Mouse (Mus musculus) liver, embryonic 15.5 days (tissue): ENCODE measurements around the gene Clstn1. TPM values are rescaled to one million over a fixed set of nuclear protein-coding genes. Genes with fewer than 3 reads are reported as not detected.

Source experiments
- ATAC-seq: fragments of 200-750 bp; cut with Nextera tagmentation; 2 replicates; pipeline ENCODE4 v1.8.0; 2017; ENCODE audit warnings: moderate number of reproducible peaks, mild to moderate bottlenecking, moderate library complexity; ENCODE audit not compliant: insufficient read depth
- H3K27ac ChIP-seq: fragments of 300-500 bp; sonication (generic); replicated peaks from 2 replicates; pipeline ENCODE4 v1.5.1; 2015; ENCODE audit warnings: mild to moderate bottlenecking, inconsistent platforms
- H3K27me3 ChIP-seq: fragments of 300-500 bp; sonication (generic); 2 replicates; pipeline ENCODE4 v1.6.1; 2015; ENCODE audit warnings: mild to moderate bottlenecking, inconsistent platforms
- H3K36me3 ChIP-seq: fragments of 300-500 bp; sonication (generic); replicated peaks from 2 replicates; pipeline ENCODE4 v1.6.1; 2015; ENCODE audit warnings: moderate library complexity, mild to moderate bottlenecking, inconsistent platforms
- H3K4me1 ChIP-seq: fragments of 300-500 bp; sonication (generic); replicated peaks from 2 replicates; pipeline ENCODE4 v1.6.1; 2015; ENCODE audit warnings: inconsistent platforms
- H3K4me2 ChIP-seq: fragments of 300-500 bp; sonication (generic); 2 replicates; pipeline ENCODE4 v1.6.1; 2015; ENCODE audit warnings: moderate library complexity, mild to moderate bottlenecking, inconsistent platforms
- H3K4me3 ChIP-seq: fragments of 300-500 bp; sonication (generic); replicated peaks from 2 replicates; pipeline ENCODE4 v1.5.1; 2015; ENCODE audit warnings: mild to moderate bottlenecking, inconsistent platforms
- H3K9ac ChIP-seq: fragments of 300-500 bp; sonication (generic); 2 replicates; pipeline ENCODE4 v1.6.1; 2015; ENCODE audit warnings: moderate library complexity, mild to moderate bottlenecking, inconsistent platforms
- H3K9me3 ChIP-seq: fragments of 300-500 bp; sonication (generic); replicated peaks from 2 replicates; pipeline ENCODE4 v1.6.1; 2016; ENCODE audit warnings: inconsistent platforms
- WGBS: fragments of 180-500 bp; shearing (Covaris S2); methylation state at CpG from one replicate; pipeline ENCODE4 v1.1.7; 2015; ENCODE audit warnings: mixed read lengths; ENCODE audit not compliant: insufficient replicate concordance; 5-methylcytosine and 5-hydroxymethylcytosine counted together
- polyA plus RNA-seq: library from polyadenylated mRNA; unstranded; fragments of >200 nt; fragmentation: Nextera tagmentation; extraction: Ambion mirVana; gene quantifications from 2 replicates; pipeline ENCODE4 v1.2.1, GENCODE M21; 2015

Gene Clstn1
- polyA plus RNA-seq, 1 experiment from 2014 or later, result 2.0 TPM

DNA sequence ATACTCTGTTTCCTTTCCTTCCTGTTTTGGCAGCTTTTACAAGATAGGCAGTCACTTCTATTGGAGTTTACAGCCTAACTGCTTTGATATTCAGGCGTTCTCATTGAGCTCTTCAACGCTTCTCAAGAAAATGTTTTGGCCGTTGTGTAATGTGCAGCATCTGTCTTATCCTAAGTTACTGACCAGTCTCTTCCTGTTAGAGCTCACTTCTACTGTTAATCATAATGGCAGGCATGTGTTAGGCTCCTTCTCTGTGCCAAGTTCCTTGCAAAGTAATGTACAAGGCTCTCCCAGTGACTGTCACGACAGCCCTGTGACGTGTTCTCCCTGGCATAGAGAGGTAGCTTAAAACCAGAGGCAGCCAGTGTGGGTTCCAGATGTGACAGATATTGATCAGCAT, 34.6 kb upstream of the Clstn1 start:
- no peak overlapping the region for H3K9ac ChIP-seq
- 58% methylated on average over 5 of the region's 5 CpGs for WGBS
- H3K4me1 ChIP-seq, result no peaks in the 10 kb centered on the region; the same call in 1 of the 2 replicates
- ATAC-seq, result no peak
- H3K27ac ChIP-seq, result no peak overlapping the region
- H3K9me3 ChIP-seq, result no peaks in the 10 kb centered on the region
- H3K36me3 ChIP-seq, result no peaks in the 10 kb centered on the region
- H3K4me3 ChIP-seq, result no peak overlapping the region
- no peak overlapping the region for H3K4me2 ChIP-seq
- no peaks in the 10 kb centered on the region for H3K27me3 ChIP-seq

DNA sequence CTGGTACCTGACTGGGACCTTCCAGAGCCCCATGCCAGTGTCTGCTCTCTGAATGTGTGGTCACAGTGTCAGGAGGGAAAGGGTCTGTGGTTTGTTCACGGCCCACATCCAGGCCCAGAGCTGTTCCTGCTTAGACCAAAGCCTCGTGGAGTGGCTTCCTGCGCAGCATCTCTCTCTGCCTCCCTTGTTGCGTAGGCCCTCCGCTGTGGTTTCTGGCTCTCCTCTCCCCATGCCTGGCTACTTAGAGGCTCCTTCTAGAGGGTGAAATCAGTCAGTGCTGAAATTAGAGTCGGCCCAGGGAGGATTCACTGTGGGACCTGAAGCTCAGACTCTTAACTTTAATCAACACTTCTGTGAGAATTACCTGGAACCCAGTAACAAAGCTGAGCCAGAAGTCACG, 32.4 kb upstream of the Clstn1 start:
- no peak overlapping the region for H3K27ac ChIP-seq
- H3K4me1 ChIP-seq, result no peaks in the 10 kb centered on the region
- no peak overlapping the region for H3K4me3 ChIP-seq
- 46% methylated on average over 7 of the region's 7 CpGs for WGBS
- ATAC-seq, result no peak
- H3K27me3 ChIP-seq, result no peaks in the 10 kb centered on the region
- H3K4me2 ChIP-seq, result no peak overlapping the region
- H3K9ac ChIP-seq, result no peak overlapping the region
- no peaks in the 10 kb centered on the region for H3K36me3 ChIP-seq
- H3K9me3 ChIP-seq, result no peaks in the 10 kb centered on the region

DNA sequence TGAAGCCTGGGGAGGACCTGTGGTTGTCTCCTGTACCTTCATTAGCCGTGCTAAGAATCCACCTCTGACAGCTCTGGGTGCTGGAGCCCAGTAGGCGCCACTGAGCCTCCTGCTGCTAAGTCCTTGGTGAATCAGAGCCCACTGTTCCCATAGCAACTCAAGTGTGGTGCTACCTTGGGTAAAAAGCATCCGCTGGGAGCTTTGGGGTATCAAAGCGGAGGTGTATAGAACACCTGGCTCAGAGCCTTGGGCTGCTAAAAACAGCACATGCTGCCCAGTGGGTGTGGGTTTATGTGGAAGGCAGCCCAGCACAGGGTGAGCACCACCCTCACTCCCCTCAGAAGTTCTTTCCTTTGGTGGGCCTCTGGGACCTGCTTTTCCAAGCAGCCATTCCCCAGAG, 30.2 kb upstream of the Clstn1 start:
- WGBS, result 65% methylated on average over 4 of the region's 4 CpGs
- H3K27ac ChIP-seq, result no peak overlapping the region
- no peaks in the 10 kb centered on the region for H3K9me3 ChIP-seq

DNA sequence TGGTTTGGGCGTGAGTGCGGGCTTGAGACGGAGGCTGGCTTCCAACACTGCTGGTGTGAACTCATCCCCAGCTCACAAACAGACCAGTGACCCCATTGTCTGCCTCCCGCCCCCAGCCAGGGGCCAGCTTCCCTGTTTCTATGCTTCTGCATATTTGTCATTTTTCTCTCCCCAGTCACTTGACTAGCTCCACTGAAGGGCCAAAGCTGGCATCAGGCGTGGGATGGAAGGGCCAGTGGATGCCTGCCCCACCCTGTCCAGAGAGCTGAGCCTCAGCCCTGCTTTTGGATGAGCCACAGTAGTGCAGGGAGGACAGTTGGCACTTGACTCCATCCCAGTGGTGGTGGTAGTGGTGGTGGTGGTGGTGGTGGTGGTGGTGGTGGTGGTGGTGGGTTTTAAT, 28.4 kb upstream of the Clstn1 start:
- Histone ChIP-seq H3K4me3 (no peak overlapping the region), H3K4me2 (no peak overlapping the region), H3K27ac (no peak overlapping the region), H3K36me3 (no peaks in the 10 kb centered on the region), H3K9ac (no peak overlapping the region), H3K27me3 (no peaks in the 10 kb centered on the region), H3K4me1 (no peaks in the 10 kb centered on the region; the same call in 1 of the 2 replicates), H3K9me3 (no peaks in the 10 kb centered on the region)
- ATAC-seq, result no peak
- WGBS, result 68% methylated on average over 5 of the region's 5 CpGs

More for the DNA sequence above, 30.2 kb upstream of the Clstn1 start:
- H3K4me3 ChIP-seq, result no peak overlapping the region
- ATAC-seq, result no peak
- H3K36me3 ChIP-seq, result no peaks in the 10 kb centered on the region
- H3K9ac ChIP-seq, result no peak overlapping the region
- H3K4me2 ChIP-seq, result no peak overlapping the region
- no peaks in the 10 kb centered on the region for H3K4me1 ChIP-seq
- no peaks in the 10 kb centered on the region for H3K27me3 ChIP-seq

DNA sequence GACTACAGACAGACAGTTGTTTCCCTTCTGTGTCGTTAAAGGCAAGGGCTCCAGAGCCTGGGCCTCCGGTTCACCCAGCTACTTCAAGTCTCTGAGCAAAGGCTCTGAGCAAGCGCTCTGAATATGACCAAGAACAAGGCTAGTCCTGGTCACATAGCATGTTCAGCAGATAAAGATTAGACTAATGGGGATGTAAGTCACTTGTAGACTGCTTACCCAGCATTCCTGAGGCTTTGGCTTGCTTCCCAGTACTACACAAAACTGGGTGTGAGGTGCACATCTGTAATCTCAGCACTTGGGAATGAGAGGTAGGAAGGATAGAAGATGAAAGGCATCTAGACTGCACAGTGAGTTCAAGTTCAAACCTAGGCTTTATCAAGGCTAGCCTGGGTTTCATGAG, 27.9 kb upstream of the Clstn1 start:
- Histone ChIP-seq H3K9me3 (no peaks in the 10 kb centered on the region), H3K36me3 (no peaks in the 10 kb centered on the region), H3K4me2 (no peak overlapping the region), H3K4me1 (no peaks in the 10 kb centered on the region; the same call in 1 of the 2 replicates), H3K4me3 (no peak overlapping the region), H3K9ac (no peak overlapping the region), H3K27ac (no peak overlapping the region), H3K27me3 (no peaks in the 10 kb centered on the region)
- no peak for ATAC-seq
- 62% methylated on average over 3 of the region's 3 CpGs for WGBS

DNA sequence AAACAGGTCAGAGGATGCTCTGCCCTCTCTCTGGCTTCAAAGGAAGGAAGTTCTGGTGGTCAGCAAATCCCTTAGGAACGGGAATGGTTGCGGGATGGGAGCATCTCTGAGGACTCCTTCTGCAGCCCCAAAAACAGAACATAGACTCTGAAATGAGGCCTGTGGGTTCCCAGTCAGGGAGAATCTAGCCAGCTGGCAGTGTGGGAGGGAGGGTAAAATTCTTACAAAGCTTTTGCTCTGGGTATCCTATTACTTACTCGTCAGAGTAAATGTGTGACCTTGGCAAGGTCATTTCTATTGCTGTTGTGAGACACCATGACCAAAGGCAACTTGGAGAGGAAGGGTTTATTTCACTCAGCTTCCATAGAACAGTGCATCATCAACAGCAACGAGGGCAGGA, 24.9 kb upstream of the Clstn1 start:
- H3K27ac ChIP-seq, result no peak overlapping the region
- no peak overlapping the region for H3K4me3 ChIP-seq
- H3K9me3 ChIP-seq, result no peaks in the 10 kb centered on the region
- no peak overlapping the region for H3K9ac ChIP-seq
- no peaks in the 10 kb centered on the region for H3K27me3 ChIP-seq
- no peaks in the 10 kb centered on the region for H3K36me3 ChIP-seq
- no peaks in the 10 kb centered on the region; the same call in 1 of the 2 replicates for H3K4me1 ChIP-seq
- no peak overlapping the region for H3K4me2 ChIP-seq
- no peak for ATAC-seq
- WGBS, result 57% methylated on average over 4 of the region's 4 CpGs

DNA sequence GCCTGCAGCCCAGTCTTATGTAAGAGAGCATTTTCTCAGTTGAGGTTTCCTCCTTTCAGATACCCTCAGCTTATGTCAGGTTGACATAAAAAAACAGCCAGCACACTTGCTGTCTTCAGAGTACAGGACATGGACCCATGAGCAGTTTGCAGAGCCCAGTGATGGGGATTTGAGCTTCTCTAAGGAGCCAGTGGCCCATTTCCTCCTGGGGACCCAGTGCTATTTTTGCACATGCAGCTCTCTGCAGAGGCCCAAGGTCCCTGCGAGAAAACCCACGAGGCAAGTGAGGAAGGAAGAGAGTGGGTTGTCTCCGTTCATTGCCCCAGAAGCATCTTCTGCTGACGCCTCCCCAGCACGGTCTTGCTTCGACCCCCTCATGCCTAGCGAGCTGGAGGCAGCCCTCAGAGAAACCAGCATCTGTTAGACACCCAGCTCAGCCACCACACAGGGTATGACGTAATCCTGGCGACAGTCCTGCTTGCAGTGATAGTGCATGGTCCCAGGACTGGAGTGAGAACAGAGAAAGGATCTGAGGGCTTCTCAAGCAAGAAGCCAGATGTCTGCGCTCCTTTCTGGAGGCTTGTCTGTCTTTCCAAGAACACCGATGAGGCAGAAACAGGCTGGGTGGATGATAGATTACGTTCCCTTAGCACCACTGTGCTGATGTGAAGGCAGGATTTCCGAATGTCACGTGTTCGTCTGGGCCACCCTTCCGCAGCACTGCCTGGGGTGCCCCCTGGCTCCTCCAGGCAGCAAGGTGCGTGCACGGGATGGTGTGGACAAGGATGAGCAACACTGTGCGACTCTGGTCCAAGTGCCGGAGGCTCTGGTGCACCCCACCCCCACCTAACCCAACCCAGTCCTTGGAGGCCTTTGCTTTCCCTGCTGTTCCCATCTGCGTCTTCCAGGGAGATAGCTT, 24.0 kb upstream of the Clstn1 start:
- Histone ChIP-seq H3K9me3 (no peaks in the 10 kb centered on the region), H3K4me2 (no peak overlapping the region), H3K36me3 (no peaks in the 10 kb centered on the region), H3K27ac (no peak overlapping the region), H3K4me1 (peaks cover under 1% of the 10 kb centered on the region; the same call in 1 of the 2 replicates), H3K9ac (no peak overlapping the region), H3K27me3 (no peaks in the 10 kb centered on the region), H3K4me3 (no peak overlapping the region)
- no peak for ATAC-seq
- WGBS, result 34% methylated on average over 21 of the region's 21 CpGs

DNA sequence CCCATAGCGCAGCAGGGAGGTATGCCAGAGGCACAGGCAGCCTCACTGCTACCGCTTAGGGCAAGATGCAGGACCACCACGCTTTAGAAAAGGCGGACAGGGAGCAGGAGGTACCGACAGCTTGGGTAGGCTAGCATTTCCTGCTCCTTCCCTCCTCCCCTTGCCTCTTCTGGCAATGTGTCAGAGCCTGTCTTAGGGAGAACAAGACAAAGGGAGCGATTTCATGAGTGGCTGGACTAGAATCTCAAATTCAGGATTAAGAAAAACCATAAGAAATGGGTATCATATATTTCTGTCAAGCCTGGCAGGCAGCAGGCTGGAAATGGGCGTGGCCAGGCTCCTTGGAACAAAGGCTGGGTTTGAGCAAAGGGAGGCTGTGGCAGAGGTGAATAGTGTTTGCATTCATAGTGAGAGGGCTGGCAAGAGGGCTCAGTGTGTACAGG, 23.3 kb upstream of the Clstn1 start:
- peaks cover 7% of the 10 kb centered on the region for H3K4me1 ChIP-seq
- no peak overlapping the region for H3K4me3 ChIP-seq
- H3K9me3 ChIP-seq, result no peaks in the 10 kb centered on the region
- no peak for ATAC-seq
- 42% methylated on average over 7 of the region's 7 CpGs for WGBS
- no peak overlapping the region for H3K9ac ChIP-seq
- H3K4me2 ChIP-seq, result no peak overlapping the region
- no peak overlapping the region for H3K27ac ChIP-seq
- H3K36me3 ChIP-seq, result no peaks in the 10 kb centered on the region
- no peaks in the 10 kb centered on the region for H3K27me3 ChIP-seq

DNA sequence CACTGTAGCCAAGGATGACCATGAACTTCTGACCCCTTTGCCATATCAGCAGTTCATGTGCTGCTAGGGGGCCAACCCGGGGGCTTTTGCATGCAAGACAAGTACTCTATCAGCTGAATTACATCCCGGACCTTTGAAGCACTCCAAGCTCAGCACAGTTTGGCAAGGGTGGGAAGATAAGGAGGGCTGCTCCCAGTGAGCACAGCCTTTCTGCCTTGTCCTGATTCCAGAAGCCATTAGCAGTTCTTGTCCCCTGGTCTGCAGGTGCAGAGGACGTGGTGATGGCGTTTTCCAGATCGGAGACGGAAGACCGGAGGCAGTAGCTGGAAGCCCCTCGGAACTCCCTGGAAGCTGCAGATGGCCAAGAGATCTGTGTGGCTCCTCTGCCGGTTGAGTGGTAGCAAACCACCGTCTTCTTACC, 22.3 kb upstream of the Clstn1 start:
- Histone ChIP-seq H3K27me3 (no peaks in the 10 kb centered on the region), H3K36me3 (no peaks in the 10 kb centered on the region), H3K27ac (no peak overlapping the region), H3K4me2 (no peak overlapping the region), H3K9ac (no peak overlapping the region), H3K4me1 (peaks cover 9% of the 10 kb centered on the region), H3K4me3 (no peak overlapping the region), H3K9me3 (no peaks in the 10 kb centered on the region)
- 68% methylated on average over 10 of the region's 10 CpGs for WGBS
- ATAC-seq, result no peak

DNA sequence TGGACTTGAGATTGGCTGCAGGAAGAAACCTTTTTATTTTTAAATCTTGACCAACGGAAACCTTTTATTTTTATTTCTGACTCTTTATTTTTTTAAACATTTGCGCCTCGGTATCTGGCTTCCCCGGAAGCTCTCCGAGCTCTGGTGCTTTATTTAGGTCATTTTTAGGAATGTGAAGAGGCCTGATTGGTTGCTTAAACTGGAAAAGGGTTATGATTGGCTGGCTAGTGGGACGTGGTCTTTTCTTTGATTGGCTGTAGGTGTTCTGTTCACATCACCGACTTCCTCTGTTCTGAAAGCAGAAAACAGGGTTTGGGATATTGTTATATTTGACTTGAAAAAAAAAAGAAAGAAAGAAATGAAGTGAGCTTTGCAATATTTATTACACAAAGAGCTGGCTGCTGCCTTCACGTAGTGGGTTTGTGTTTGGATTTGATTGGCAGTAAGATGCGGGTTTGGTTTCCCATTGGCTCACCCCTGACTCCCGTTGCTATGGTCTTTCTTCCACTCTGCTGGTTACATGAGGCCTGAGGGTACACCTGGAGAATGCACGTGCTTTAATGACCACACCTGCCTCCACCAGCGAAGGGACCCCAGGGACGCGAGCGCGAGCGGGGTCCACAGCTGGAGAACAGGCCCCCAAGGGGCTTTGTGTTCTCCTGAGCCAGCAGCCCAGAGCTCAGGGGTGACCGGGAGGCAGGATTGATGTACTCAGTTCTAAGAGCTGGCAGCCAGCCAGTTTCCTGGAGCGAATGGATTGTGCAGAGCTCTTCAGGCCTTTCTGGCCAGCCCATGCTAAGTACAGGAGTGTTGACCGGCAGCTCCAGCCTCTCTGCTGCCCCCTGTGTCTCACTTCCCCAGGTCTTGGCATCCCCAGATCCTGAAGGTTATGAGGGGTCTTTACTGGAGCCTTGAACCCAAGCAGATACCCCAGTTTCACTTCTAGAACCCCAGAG, 21.5 kb upstream of the Clstn1 start:
- no peaks in the 10 kb centered on the region for H3K9me3 ChIP-seq
- no peaks in the 10 kb centered on the region for H3K36me3 ChIP-seq
- no peak overlapping the region for H3K4me3 ChIP-seq
- no peak overlapping the region for H3K9ac ChIP-seq
- no peak for ATAC-seq
- 0 out of 2 replicates have a peak, but pooled peaks cover 3% of the 10 kb centered on the region for H3K27me3 ChIP-seq
- 65% methylated on average over 20 of the region's 20 CpGs for WGBS
- H3K27ac ChIP-seq, result no peak overlapping the region
- no peak overlapping the region for H3K4me2 ChIP-seq
- peaks cover 9% of the 10 kb centered on the region for H3K4me1 ChIP-seq
